Mouse (Mus musculus): ENCODE results near the gene Fgfbp3. TPM values are rescaled to one million over a fixed set of nuclear protein-coding genes. Genes with fewer than 3 reads are reported as not detected.

The Fgfbp3 gene
- polyA plus RNA-seq, 1 experiment from 2014 or later = 7.6 TPM

- H3K4me3 ChIP-seq (ENCODE audit: low read depth, low read length) = peak overlapping the region; percentile 96
- H3K27me3 ChIP-seq (replicated peaks; ENCODE audit: insufficient read depth, low read length) = no peaks in the 10 kb centered on the region
- H3K36me3 ChIP-seq (ENCODE audit: insufficient read depth, low read length) = no peaks in the 10 kb centered on the region
- TF ChIP-seq CTCF (IDR thresholded peaks at IDR 0.05) = no peak
- TF ChIP-seq EP300 (IDR thresholded peaks at IDR 0.05) = no peak
- peaks cover 11% of the 10 kb centered on the region; the same call in 1 of the 2 replicates for H3K4me1 ChIP-seq (ENCODE audit: insufficient read depth, low read depth, low read length)
- H3K9ac ChIP-seq (replicated peaks; ENCODE audit: low read depth) = peak overlapping the region; percentile 92
- WGBS = 2% methylated on average over 26 of the region's 26 CpGs
- H3K4me2 ChIP-seq (replicated peaks; ENCODE audit: low read depth, low read length) = peak overlapping the region; percentile 84
- no peaks in the 10 kb centered on the region for H3K9me3 ChIP-seq (ENCODE audit: low read length)
- no peak for DNase-seq (ENCODE audit: low spot score)
- peak overlapping the region; percentile 98 for H3K27ac ChIP-seq (ENCODE audit: low read length)
- ATAC-seq = no peak
Observed at GRCm38 (mm10) chr19:36926553-36927236, 7.3 kb upstream of the Fgfbp3 start.

GRCm38 (mm10) chr19:36925671-36926552, 6.5 kb upstream of the Fgfbp3 start, which contains the start of gene Btaf1:
Gene Btaf1 (plus strand): TSS chr19:36926079.
- 4% methylated on average over 65 of the region's 98 CpGs for WGBS
- Histone ChIP-seq H3K4me2 (replicated peaks; ENCODE audit: low read depth, low read length) (peak within 1 kb of the TSS; percentile 84), H3K27me3 (replicated peaks; ENCODE audit: insufficient read depth, low read length) (no peaks in the 10 kb centered on the region), H3K4me1 (ENCODE audit: insufficient read depth, low read depth, low read length) (peaks cover 11% of the 10 kb centered on the region; the same call in 1 of the 2 replicates), H3K9me3 (ENCODE audit: low read length) (no peaks in the 10 kb centered on the region), H3K36me3 (ENCODE audit: insufficient read depth, low read length) (no peaks in the 10 kb centered on the region), H3K9ac (replicated peaks; ENCODE audit: low read depth) (peak within 1 kb of the TSS; percentile 92), H3K4me3 (ENCODE audit: low read depth, low read length) (peak within 1 kb of the TSS; percentile 96), H3K27ac (ENCODE audit: low read length) (peak within 1 kb of the TSS; percentile 98)
- peak; percentile 91 for ATAC-seq
- TF ChIP-seq EP300 (IDR thresholded peaks at IDR 0.05) = no peak
- TF ChIP-seq CTCF (IDR thresholded peaks at IDR 0.05) = peak; percentile 23; the same call in 1 of the 2 replicates
- peak; percentile 93 for DNase-seq (ENCODE audit: low spot score)

GRCm38 (mm10) chr19:36922936-36923335, 3.5 kb upstream of the Fgfbp3 start:
- H3K9me3 ChIP-seq (ENCODE audit: low read length) = no peaks in the 10 kb centered on the region
- no peak overlapping the region for H3K4me2 ChIP-seq (replicated peaks; ENCODE audit: low read depth, low read length)
- H3K27me3 ChIP-seq (replicated peaks; ENCODE audit: insufficient read depth, low read length) = no peaks in the 10 kb centered on the region
- DNase-seq (ENCODE audit: low spot score) = peak; percentile 87
- peak overlapping the region; percentile 85 for H3K27ac ChIP-seq (ENCODE audit: low read length)
- H3K4me3 ChIP-seq (ENCODE audit: low read depth, low read length) = no peak overlapping the region
- 39% methylated on average over 3 of the region's 3 CpGs for WGBS
- peak; percentile 49 for ATAC-seq
- no peak overlapping the region for H3K9ac ChIP-seq (replicated peaks; ENCODE audit: low read depth)
- TF ChIP-seq EP300 (IDR thresholded peaks at IDR 0.05) = peak; percentile 83
- no peak for TF ChIP-seq CTCF (IDR thresholded peaks at IDR 0.05)
- H3K36me3 ChIP-seq (ENCODE audit: insufficient read depth, low read length) = no peaks in the 10 kb centered on the region
- peaks cover 7% of the 10 kb centered on the region; the same call in 1 of the 2 replicates for H3K4me1 ChIP-seq (ENCODE audit: insufficient read depth, low read depth, low read length)

- no peaks in the 10 kb centered on the region for H3K27me3 ChIP-seq (replicated peaks; ENCODE audit: insufficient read depth, low read length)
- 16% methylated on average over 2 of the region's 2 CpGs for WGBS
- DNase-seq (ENCODE audit: low spot score) (peak; percentile 81), ATAC-seq (no peak)
- no peaks in the 10 kb centered on the region for H3K36me3 ChIP-seq (ENCODE audit: insufficient read depth, low read length)
- no peak overlapping the region for H3K4me3 ChIP-seq (ENCODE audit: low read depth, low read length)
- peaks cover 4% of the 10 kb centered on the region; the same call in 1 of the 2 replicates for H3K4me1 ChIP-seq (ENCODE audit: insufficient read depth, low read depth, low read length)
- no peak overlapping the region for H3K4me2 ChIP-seq (replicated peaks; ENCODE audit: low read depth, low read length)
- no peaks in the 10 kb centered on the region for H3K9me3 ChIP-seq (ENCODE audit: low read length)
- H3K9ac ChIP-seq (replicated peaks; ENCODE audit: low read depth) = no peak overlapping the region
- H3K27ac ChIP-seq (ENCODE audit: low read length) = peak overlapping the region; percentile 85; the same call in 1 of the 2 replicates
- peak; percentile 61 for TF ChIP-seq CTCF (IDR thresholded peaks at IDR 0.05)
- no peak for TF ChIP-seq EP300 (IDR thresholded peaks at IDR 0.05)
Observed at GRCm38 (mm10) chr19:36922015-36922414, 2.6 kb upstream of the Fgfbp3 start.

- Histone ChIP-seq H3K4me3 (ENCODE audit: low read depth, low read length) (peak overlapping the region; percentile 70), H3K4me2 (replicated peaks; ENCODE audit: low read depth, low read length) (peak overlapping the region; percentile 79), H3K36me3 (ENCODE audit: insufficient read depth, low read length) (no peaks in the 10 kb centered on the region), H3K27ac (ENCODE audit: low read length) (peak overlapping the region; percentile 87), H3K27me3 (replicated peaks; ENCODE audit: insufficient read depth, low read length) (no peaks in the 10 kb centered on the region), H3K9ac (replicated peaks; ENCODE audit: low read depth) (peak overlapping the region; percentile 59), H3K4me1 (ENCODE audit: insufficient read depth, low read depth, low read length) (no peaks in the 10 kb centered on the region; the same call in 1 of the 2 replicates), H3K9me3 (ENCODE audit: low read length) (no peaks in the 10 kb centered on the region)
- ATAC-seq (peak; percentile 80), DNase-seq (ENCODE audit: low spot score) (peak; percentile 80)
- under 1% methylated on average over 78 of the region's 85 CpGs for WGBS
- no peak for TF ChIP-seq EP300 (IDR thresholded peaks at IDR 0.05)
- peak; percentile 75 for TF ChIP-seq CTCF (IDR thresholded peaks at IDR 0.05)
Observed at GRCm38 (mm10) chr19:36918441-36919301, 744 bp downstream of the Fgfbp3 start.

All from lung, postnatal 0 days (tissue).